ENCODE assay signal across 7 mouse cellular contexts in genomic region chr3:88607065-88607757, GRCm38 (mm10). TPM values are rescaled to one million over a fixed set of nuclear protein-coding genes. Genes with fewer than 3 reads are reported as not detected.
DNase-seq lines count a peak whose midpoint lies in the region; ATAC-seq and TF ChIP-seq lines count a peak whose summit lies in the region.

No protein-coding gene starts in this region.

- H3K4me1 ChIP-seq in limb, embryonic 11.5 days (ENCODE audit: control insufficient read depth, insufficient read depth, low read length): no peaks in the 10 kb centered on the region
- peaks cover 11% of the 10 kb centered on the region for H3K4me1 ChIP-seq in midbrain, embryonic 13.5 days (replicated peaks)
- H3K4me1 ChIP-seq in small intestine, adult 2 months (ENCODE audit: control insufficient read depth, insufficient read depth, insufficient read length, low read length): peaks cover 2% of the 10 kb centered on the region; the same call in 1 of the 2 replicates

- TF ChIP-seq POLR2A in small intestine, adult 2 months (IDR thresholded peaks at IDR 0.05; ENCODE audit: low read depth, low read length): no peak

- no peaks in the 10 kb centered on the region for H3K9me3 ChIP-seq in limb, embryonic 11.5 days (ENCODE audit: control insufficient read depth, low read length)
- H3K9me3 ChIP-seq in midbrain, embryonic 13.5 days: no peaks in the 10 kb centered on the region

- peak; percentile 92 for DNase-seq in adrenal gland, postnatal 10 days
- peak; percentile 96 for DNase-seq in embryo, embryonic 9.5 days (ENCODE audit: extremely low spot score)
- peak; percentile 99 for DNase-seq in heart, adult 11 months
- DNase-seq in kidney, adult 11 months: peak; percentile 80
- DNase-seq in limb, embryonic 11.5 days (ENCODE audit: low spot score): peak; percentile 97

- H3K36me3 ChIP-seq in limb, embryonic 11.5 days (ENCODE audit: control insufficient read depth, insufficient read depth, low read length): no peaks in the 10 kb centered on the region
- no peaks in the 10 kb centered on the region for H3K36me3 ChIP-seq in midbrain, embryonic 13.5 days
- peaks cover 8% of the 10 kb centered on the region for H3K36me3 ChIP-seq in small intestine, adult 2 months (ENCODE audit: control insufficient read depth, insufficient read depth, low read length)

- under 1% methylated on average over 20 of the region's 20 CpGs for WGBS in limb, embryonic 11.5 days
- under 1% methylated on average over 19 of the region's 20 CpGs for WGBS in midbrain, embryonic 13.5 days
- WGBS in small intestine, adult 2 months: 1% methylated on average over 20 of the region's 20 CpGs

- TF ChIP-seq CTCF in small intestine, adult 2 months (IDR thresholded peaks at IDR 0.05; ENCODE audit: extremely low read depth, insufficient read length, insufficient replicate concordance, low read depth, low read length): peak; percentile 91; the same call in 1 of the 2 replicates

- H3K4me2 ChIP-seq in limb, embryonic 11.5 days (ENCODE audit: low read depth, severe bottlenecking): peak overlapping the region; percentile 44
- peak overlapping the region; percentile 57 for H3K4me2 ChIP-seq in midbrain, embryonic 13.5 days (replicated peaks)

- H3K9ac ChIP-seq in limb, embryonic 11.5 days (ENCODE audit: low read length): peak overlapping the region; percentile 35; the same call in 1 of the 2 replicates
- H3K9ac ChIP-seq in midbrain, embryonic 13.5 days (replicated peaks): peak overlapping the region; percentile 54

- H3K4me3 ChIP-seq in limb, embryonic 11.5 days (ENCODE audit: low read depth, low read length): peak overlapping the region; percentile 1; the same call in 1 of the 2 replicates
- peak overlapping the region; percentile 29 for H3K4me3 ChIP-seq in midbrain, embryonic 13.5 days (replicated peaks)
- H3K4me3 ChIP-seq in small intestine, adult 2 months (ENCODE audit: low read depth, low read length): peak overlapping the region; percentile 13

- peak; percentile 91 for ATAC-seq in limb, embryonic 11.5 days (ENCODE audit: insufficient number of reproducible peaks, low FRiP score, low TSS enrichment, low read depth)
- ATAC-seq in midbrain, embryonic 13.5 days: peak; percentile 94

- H3K27ac ChIP-seq in limb, embryonic 11.5 days (replicated peaks; ENCODE audit: low read depth, low read length): no peak overlapping the region
- no peak overlapping the region for H3K27ac ChIP-seq in midbrain, embryonic 13.5 days
- no peak overlapping the region for H3K27ac ChIP-seq in small intestine, adult 2 months (ENCODE audit: insufficient read depth, low read depth, low read length)

- no peaks in the 10 kb centered on the region for H3K27me3 ChIP-seq in limb, embryonic 11.5 days (ENCODE audit: control insufficient read depth, insufficient read depth, low read length)
- H3K27me3 ChIP-seq in midbrain, embryonic 13.5 days: no peaks in the 10 kb centered on the region
- no peaks in the 10 kb centered on the region for H3K27me3 ChIP-seq in small intestine, adult 2 months (ENCODE audit: control insufficient read depth, insufficient read depth, low read length)

RNA-seq across cellular contexts. Expression of gene Arhgef2, which starts 1.4 kb away (rescaled TPM):
- total RNA-seq in adrenal gland, postnatal 10 days (2021): 10 to 100 TPM; 51.4 to 71.5 TPM
- 132 and 134 TPM in 2 replicates for polyA plus RNA-seq in limb, embryonic 11.5 days (2014; fragmentation: Nextera tagmentation; extraction: Ambion mirVana)
- 163 and 175 TPM in 2 replicates for polyA plus RNA-seq in midbrain, embryonic 13.5 days (2015; fragmentation: Nextera tagmentation; extraction: Ambion mirVana)
- polyA plus RNA-seq in small intestine, adult 2 months (2012; rRNA removed): 49.5 and 110 TPM in 2 replicates

RNA-seq across cellular contexts. Expression of gene Ssr2, which starts 31.5 kb away (rescaled TPM):
- 100 to 1,000 TPM; 221 to 247 TPM for total RNA-seq in adrenal gland, postnatal 10 days (2021)
- polyA plus RNA-seq in limb, embryonic 11.5 days (2014; fragmentation: Nextera tagmentation; extraction: Ambion mirVana): 220 and 233 TPM in 2 replicates
- 142 and 148 TPM in 2 replicates for polyA plus RNA-seq in midbrain, embryonic 13.5 days (2015; fragmentation: Nextera tagmentation; extraction: Ambion mirVana)
- 130 and 182 TPM in 2 replicates for polyA plus RNA-seq in small intestine, adult 2 months (2012; rRNA removed)

RNA-seq across cellular contexts. Expression of gene Rxfp4, which starts 45.7 kb away (rescaled TPM):
- total RNA-seq in adrenal gland, postnatal 10 days (2021): not detected
- not detected in 2 replicates for polyA plus RNA-seq in limb, embryonic 11.5 days (2014; fragmentation: Nextera tagmentation; extraction: Ambion mirVana)
- not detected in 2 replicates for polyA plus RNA-seq in midbrain, embryonic 13.5 days (2015; fragmentation: Nextera tagmentation; extraction: Ambion mirVana)
- not detected in 2 replicates for polyA plus RNA-seq in small intestine, adult 2 months (2012; rRNA removed)

RNA-seq across cellular contexts. Expression of gene Ubqln4, which starts 53.7 kb away (rescaled TPM):
- 10 to 100 TPM; 63.9 to 73.1 TPM for total RNA-seq in adrenal gland, postnatal 10 days (2021)
- 80.1 and 85.3 TPM in 2 replicates for polyA plus RNA-seq in limb, embryonic 11.5 days (2014; fragmentation: Nextera tagmentation; extraction: Ambion mirVana)
- polyA plus RNA-seq in midbrain, embryonic 13.5 days (2015; fragmentation: Nextera tagmentation; extraction: Ambion mirVana): 39.1 and 46.7 TPM in 2 replicates
- 26.0 and 35.4 TPM in 2 replicates for polyA plus RNA-seq in small intestine, adult 2 months (2012; rRNA removed)

RNA-seq across cellular contexts. Expression of gene Lamtor2, which starts 54.3 kb away (rescaled TPM):
- 100 to 1,000 TPM; 131 to 132 TPM for total RNA-seq in adrenal gland, postnatal 10 days (2021)
- polyA plus RNA-seq in limb, embryonic 11.5 days (2014; fragmentation: Nextera tagmentation; extraction: Ambion mirVana): 78.9 and 89.3 TPM in 2 replicates
- 181 and 182 TPM in 2 replicates for polyA plus RNA-seq in midbrain, embryonic 13.5 days (2015; fragmentation: Nextera tagmentation; extraction: Ambion mirVana)
- 99.8 and 167 TPM in 2 replicates for polyA plus RNA-seq in small intestine, adult 2 months (2012; rRNA removed)
